Mouse (Mus musculus) T-cell, adult 2 months (primary cell): ENCODE results near the gene Hhex.

Source experiments
- DNase-seq: peaks from one replicate; pipeline ENCODE4 v3.0.0; 2022; ENCODE audit warnings: low spot score

Gene Hhex

GRCm38 (mm10) chr19:37449246-37449645 is 14.6 kb downstream of the Hhex start:
- no peak for DNase-seq

- no peak for DNase-seq
Measured at GRCm38 (mm10) chr19:37455528-37455927, 20.9 kb downstream of the Hhex start.

GRCm38 (mm10) chr19:37455961-37456360 is 21.4 kb downstream of the Hhex start:
- no peak for DNase-seq

- no peak for DNase-seq
Measured at GRCm38 (mm10) chr19:37458013-37458412, 23.4 kb downstream of the Hhex start.

DNA sequence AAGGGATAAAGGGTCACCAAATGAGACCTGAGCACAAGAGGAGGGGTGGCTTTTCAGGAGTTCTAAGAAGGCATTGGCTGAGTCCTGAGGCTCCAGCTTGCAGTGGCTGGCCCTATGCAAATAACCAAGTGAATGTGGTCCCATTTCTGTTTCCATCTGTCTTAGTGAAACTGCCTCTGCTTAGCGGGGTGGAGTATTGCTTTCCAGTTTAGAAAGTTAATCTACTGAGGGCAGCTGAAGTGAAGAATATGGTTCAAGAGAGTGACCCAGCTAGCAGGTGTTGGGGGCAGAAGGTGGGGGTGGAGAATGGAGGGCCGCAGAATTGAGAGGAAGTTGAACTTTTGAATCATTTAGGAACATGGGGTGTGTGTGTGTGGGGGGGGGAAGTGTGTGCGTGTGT is 31.8 kb downstream of the Hhex start:
- DNase-seq: no peak

- no peak for DNase-seq
Measured at GRCm38 (mm10) chr19:37466978-37467377, 32.4 kb downstream of the Hhex start.

DNA sequence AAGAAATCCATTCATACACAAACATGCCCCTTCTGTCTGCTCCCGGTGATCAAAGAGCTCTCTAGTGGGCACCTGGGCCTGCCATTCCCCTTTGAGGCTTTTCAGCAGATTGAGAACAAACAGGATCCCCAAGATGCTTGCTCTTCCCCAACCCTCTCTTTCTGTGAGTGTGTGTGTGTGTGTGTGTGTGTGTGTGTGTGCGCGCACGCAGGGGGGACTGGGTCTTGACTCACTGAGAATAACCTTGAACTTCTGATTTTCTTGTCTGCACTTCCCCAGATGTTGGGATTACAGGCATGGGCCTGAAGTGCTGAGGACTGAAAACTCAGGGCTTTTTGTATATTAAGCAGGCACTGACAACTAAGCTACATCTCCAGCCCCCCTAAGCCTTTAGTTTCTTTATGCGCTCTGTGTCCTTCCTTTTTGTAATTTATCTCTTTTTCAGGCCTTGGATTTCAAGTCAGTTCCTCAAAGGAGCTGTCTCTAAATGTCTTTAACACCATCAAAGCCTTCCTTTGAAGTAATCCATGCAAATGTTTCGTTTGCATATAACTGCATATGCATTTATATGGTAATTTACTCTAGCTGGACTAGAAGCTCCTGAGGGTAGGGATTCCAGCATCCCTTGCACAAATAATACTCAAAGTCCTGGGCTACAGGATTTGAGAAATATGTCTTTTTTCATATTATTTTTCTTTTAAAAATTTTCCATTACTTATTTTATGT is 34.4 kb downstream of the Hhex start:
- no peak for DNase-seq

GRCm38 (mm10) chr19:37471680-37472079 is 37.1 kb downstream of the Hhex start:
- DNase-seq: no peak

DNA sequence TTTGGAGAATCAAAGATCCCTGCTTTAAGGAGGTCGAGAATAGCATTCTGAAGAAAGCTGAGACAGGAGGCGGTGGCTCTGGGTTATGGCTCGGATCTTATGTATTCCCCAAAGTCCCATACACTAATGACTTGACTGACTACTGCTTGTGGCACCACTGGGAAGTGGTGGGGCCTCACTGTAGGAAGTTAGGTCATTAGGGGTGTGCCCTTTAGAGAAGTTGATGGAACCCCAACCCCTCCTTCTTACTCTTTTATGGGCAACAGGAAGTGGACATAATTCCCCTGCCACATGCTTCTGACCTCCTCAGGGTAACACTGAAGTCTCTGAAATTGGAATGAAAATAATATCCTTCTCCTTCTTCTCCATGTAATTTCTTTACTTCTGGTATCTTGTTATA is 38.0 kb downstream of the Hhex start:
- no peak for DNase-seq

- DNase-seq: no peak
Measured at GRCm38 (mm10) chr19:37481704-37482103, 47.1 kb downstream of the Hhex start.

GRCm38 (mm10) chr19:37482556-37483187 is 48.1 kb downstream of the Hhex start:
- DNase-seq: no peak

- DNase-seq: no peak
Measured at GRCm38 (mm10) chr19:37484787-37485186, 50.2 kb downstream of the Hhex start.

GRCm38 (mm10) chr19:37486801-37487200 is 52.2 kb downstream of the Hhex start:
- no peak for DNase-seq

- no peak for DNase-seq
Measured at GRCm38 (mm10) chr19:37487811-37488475, 53.3 kb downstream of the Hhex start.

GRCm38 (mm10) chr19:37488608-37489262 is 54.1 kb downstream of the Hhex start:
- DNase-seq: no peak
